Mouse (Mus musculus): ENCODE measurements around the gene Ntrk3. TPM values are rescaled to one million over a fixed set of nuclear protein-coding genes. Genes with fewer than 3 reads are reported as not detected.

The Ntrk3 gene
- polyA plus RNA-seq, 1 experiment from 2014 or later: 2.2 TPM

GRCm38 (mm10) chr7:78493591-78493990 is 244.2 kb downstream of the Ntrk3 start:
- H3K27me3 ChIP-seq (ENCODE audit: control insufficient read depth, insufficient read depth, low read length): no peaks in the 10 kb centered on the region
- H3K27ac ChIP-seq (replicated peaks; ENCODE audit: low read depth, low read length): no peak overlapping the region
- no peaks in the 10 kb centered on the region for H3K36me3 ChIP-seq (replicated peaks; ENCODE audit: control insufficient read depth, insufficient read depth, low read depth, low read length)
- no peaks in the 10 kb centered on the region for H3K4me1 ChIP-seq (ENCODE audit: control insufficient read depth, insufficient read depth, low read length)
- no peak overlapping the region for H3K4me3 ChIP-seq (ENCODE audit: low read depth, low read length)
- no peak for DNase-seq (ENCODE audit: low spot score)
- no peak overlapping the region for H3K9ac ChIP-seq (replicated peaks; ENCODE audit: low read length)
- ATAC-seq (replicated peaks; ENCODE audit: insufficient number of reproducible peaks, low FRiP score, low TSS enrichment, low read depth): no peak
- 85% methylated on average over 7 of the region's 7 CpGs for WGBS
- no peaks in the 10 kb centered on the region for H3K9me3 ChIP-seq (replicated peaks; ENCODE audit: control insufficient read depth, low read length)
- H3K4me2 ChIP-seq (ENCODE audit: low read depth, low read length): no peak overlapping the region

- Histone ChIP-seq H3K4me3 (ENCODE audit: low read depth, low read length) (no peak overlapping the region), H3K4me2 (ENCODE audit: low read depth, low read length) (no peak overlapping the region), H3K9ac (replicated peaks; ENCODE audit: low read length) (no peak overlapping the region), H3K27ac (replicated peaks; ENCODE audit: low read depth, low read length) (no peak overlapping the region), H3K9me3 (replicated peaks; ENCODE audit: control insufficient read depth, low read length) (no peaks in the 10 kb centered on the region), H3K27me3 (ENCODE audit: control insufficient read depth, insufficient read depth, low read length) (no peaks in the 10 kb centered on the region), H3K36me3 (replicated peaks; ENCODE audit: control insufficient read depth, insufficient read depth, low read depth, low read length) (no peaks in the 10 kb centered on the region), H3K4me1 (ENCODE audit: control insufficient read depth, insufficient read depth, low read length) (no peaks in the 10 kb centered on the region)
- DNase-seq (ENCODE audit: low spot score) (no peak), ATAC-seq (replicated peaks; ENCODE audit: insufficient number of reproducible peaks, low FRiP score, low TSS enrichment, low read depth) (no peak)
- 45% methylated on average over 7 of the region's 7 CpGs for WGBS
Observed at GRCm38 (mm10) chr7:78491176-78491575, 246.6 kb downstream of the Ntrk3 start.

GRCm38 (mm10) chr7:78484290-78484689 is 253.5 kb downstream of the Ntrk3 start:
- WGBS: 87% methylated on average over 2 of the region's 2 CpGs
- no peaks in the 10 kb centered on the region for H3K4me1 ChIP-seq (ENCODE audit: control insufficient read depth, insufficient read depth, low read length)

GRCm38 (mm10) chr7:78483729-78484128 is 254.1 kb downstream of the Ntrk3 start:
- Histone ChIP-seq H3K36me3 (replicated peaks; ENCODE audit: control insufficient read depth, insufficient read depth, low read depth, low read length) (no peaks in the 10 kb centered on the region), H3K4me1 (ENCODE audit: control insufficient read depth, insufficient read depth, low read length) (no peaks in the 10 kb centered on the region), H3K27ac (replicated peaks; ENCODE audit: low read depth, low read length) (no peak overlapping the region), H3K9me3 (replicated peaks; ENCODE audit: control insufficient read depth, low read length) (no peaks in the 10 kb centered on the region), H3K9ac (replicated peaks; ENCODE audit: low read length) (no peak overlapping the region), H3K4me2 (ENCODE audit: low read depth, low read length) (no peak overlapping the region), H3K4me3 (ENCODE audit: low read depth, low read length) (no peak overlapping the region), H3K27me3 (ENCODE audit: control insufficient read depth, insufficient read depth, low read length) (no peaks in the 10 kb centered on the region)
- ATAC-seq (replicated peaks; ENCODE audit: insufficient number of reproducible peaks, low FRiP score, low TSS enrichment, low read depth) (no peak), DNase-seq (ENCODE audit: low spot score) (no peak)
- 86% methylated on average over 3 of the region's 3 CpGs for WGBS

More at GRCm38 (mm10) chr7:78484290-78484689, 253.5 kb downstream of the Ntrk3 start:
- Histone ChIP-seq H3K9me3 (replicated peaks; ENCODE audit: control insufficient read depth, low read length) (no peaks in the 10 kb centered on the region), H3K4me3 (ENCODE audit: low read depth, low read length) (no peak overlapping the region), H3K9ac (replicated peaks; ENCODE audit: low read length) (no peak overlapping the region), H3K36me3 (replicated peaks; ENCODE audit: control insufficient read depth, insufficient read depth, low read depth, low read length) (no peaks in the 10 kb centered on the region), H3K4me2 (ENCODE audit: low read depth, low read length) (no peak overlapping the region), H3K27ac (replicated peaks; ENCODE audit: low read depth, low read length) (no peak overlapping the region), H3K27me3 (ENCODE audit: control insufficient read depth, insufficient read depth, low read length) (no peaks in the 10 kb centered on the region)
- DNase-seq (ENCODE audit: low spot score) (no peak), ATAC-seq (replicated peaks; ENCODE audit: insufficient number of reproducible peaks, low FRiP score, low TSS enrichment, low read depth) (no peak)

GRCm38 (mm10) chr7:78483061-78483460 is 254.8 kb downstream of the Ntrk3 start:
- 78% methylated on average over 2 of the region's 2 CpGs for WGBS
- H3K4me2 ChIP-seq (ENCODE audit: low read depth, low read length): no peak overlapping the region
- ATAC-seq (replicated peaks; ENCODE audit: insufficient number of reproducible peaks, low FRiP score, low TSS enrichment, low read depth): no peak
- no peak overlapping the region for H3K9ac ChIP-seq (replicated peaks; ENCODE audit: low read length)
- no peaks in the 10 kb centered on the region for H3K36me3 ChIP-seq (replicated peaks; ENCODE audit: control insufficient read depth, insufficient read depth, low read depth, low read length)
- no peaks in the 10 kb centered on the region for H3K27me3 ChIP-seq (ENCODE audit: control insufficient read depth, insufficient read depth, low read length)
- H3K27ac ChIP-seq (replicated peaks; ENCODE audit: low read depth, low read length): no peak overlapping the region
- DNase-seq (ENCODE audit: low spot score): no peak
- no peak overlapping the region for H3K4me3 ChIP-seq (ENCODE audit: low read depth, low read length)
- H3K9me3 ChIP-seq (replicated peaks; ENCODE audit: control insufficient read depth, low read length): no peaks in the 10 kb centered on the region
- H3K4me1 ChIP-seq (ENCODE audit: control insufficient read depth, insufficient read depth, low read length): no peaks in the 10 kb centered on the region

GRCm38 (mm10) chr7:78478881-78479280 is 258.9 kb downstream of the Ntrk3 start:
- Histone ChIP-seq H3K27me3 (ENCODE audit: control insufficient read depth, insufficient read depth, low read length) (no peaks in the 10 kb centered on the region), H3K9me3 (replicated peaks; ENCODE audit: control insufficient read depth, low read length) (no peaks in the 10 kb centered on the region), H3K9ac (replicated peaks; ENCODE audit: low read length) (no peak overlapping the region), H3K4me3 (ENCODE audit: low read depth, low read length) (no peak overlapping the region), H3K4me2 (ENCODE audit: low read depth, low read length) (no peak overlapping the region), H3K4me1 (ENCODE audit: control insufficient read depth, insufficient read depth, low read length) (no peaks in the 10 kb centered on the region), H3K36me3 (replicated peaks; ENCODE audit: control insufficient read depth, insufficient read depth, low read depth, low read length) (no peaks in the 10 kb centered on the region), H3K27ac (replicated peaks; ENCODE audit: low read depth, low read length) (no peak overlapping the region)
- WGBS: 94% methylated on average over 2 of the region's 2 CpGs
- ATAC-seq (replicated peaks; ENCODE audit: insufficient number of reproducible peaks, low FRiP score, low TSS enrichment, low read depth) (no peak), DNase-seq (ENCODE audit: low spot score) (no peak)

- Histone ChIP-seq H3K9ac (replicated peaks; ENCODE audit: low read length) (no peak overlapping the region), H3K9me3 (replicated peaks; ENCODE audit: control insufficient read depth, low read length) (no peaks in the 10 kb centered on the region), H3K36me3 (replicated peaks; ENCODE audit: control insufficient read depth, insufficient read depth, low read depth, low read length) (no peaks in the 10 kb centered on the region), H3K4me1 (ENCODE audit: control insufficient read depth, insufficient read depth, low read length) (no peaks in the 10 kb centered on the region), H3K27ac (replicated peaks; ENCODE audit: low read depth, low read length) (no peak overlapping the region), H3K4me3 (ENCODE audit: low read depth, low read length) (no peak overlapping the region), H3K27me3 (ENCODE audit: control insufficient read depth, insufficient read depth, low read length) (no peaks in the 10 kb centered on the region), H3K4me2 (ENCODE audit: low read depth, low read length) (no peak overlapping the region)
- DNase-seq (ENCODE audit: low spot score) (no peak), ATAC-seq (replicated peaks; ENCODE audit: insufficient number of reproducible peaks, low FRiP score, low TSS enrichment, low read depth) (0 out of 2 replicates have a peak, but pooled peaks have one; percentile 56)
- 82% methylated on average over 4 of the region's 4 CpGs for WGBS
Observed at GRCm38 (mm10) chr7:78471755-78472154, 266.1 kb downstream of the Ntrk3 start.

GRCm38 (mm10) chr7:78471270-78471669 is 266.5 kb downstream of the Ntrk3 start:
- WGBS: 89% methylated on average over 1 of the region's 1 CpGs
- no peaks in the 10 kb centered on the region for H3K9me3 ChIP-seq (replicated peaks; ENCODE audit: control insufficient read depth, low read length)
- no peak overlapping the region for H3K9ac ChIP-seq (replicated peaks; ENCODE audit: low read length)
- no peaks in the 10 kb centered on the region for H3K36me3 ChIP-seq (replicated peaks; ENCODE audit: control insufficient read depth, insufficient read depth, low read depth, low read length)
- H3K27ac ChIP-seq (replicated peaks; ENCODE audit: low read depth, low read length): no peak overlapping the region
- H3K27me3 ChIP-seq (ENCODE audit: control insufficient read depth, insufficient read depth, low read length): no peaks in the 10 kb centered on the region
- DNase-seq (ENCODE audit: low spot score): no peak
- no peaks in the 10 kb centered on the region for H3K4me1 ChIP-seq (ENCODE audit: control insufficient read depth, insufficient read depth, low read length)
- H3K4me2 ChIP-seq (ENCODE audit: low read depth, low read length): no peak overlapping the region
- no peak for ATAC-seq (replicated peaks; ENCODE audit: insufficient number of reproducible peaks, low FRiP score, low TSS enrichment, low read depth)
- no peak overlapping the region for H3K4me3 ChIP-seq (ENCODE audit: low read depth, low read length)

Measured in embryonic facial prominence, embryonic 11.5 days (tissue).